Mouse (Mus musculus) frontal cortex, postnatal 25 days (tissue): ENCODE data around the gene Zbtb48.
A peak's percentile ranks its signal among the peaks of the same experiment; 100 is the strongest.
"Not testable (repeated sequence)": the region's sequence is repeated elsewhere in the genome, so short reads cannot be mapped to it uniquely, and the experiment has no call there.

Experiments
- DNase-seq, 2 experiments: peaks; one replicate each; pipeline ENCODE4 v3.0.0; 2022; ENCODE audit warnings: low spot score in 2 of 2

The Zbtb48 gene

GRCm38 (mm10) chr4:152027524-152027923 lies at the start of gene Zbtb48:
Gene Zbtb48 (minus strand): TSS chr4:152027671.
- peak; percentile 93 to 94 for DNase-seq

GRCm38 (mm10) chr4:152077191-152077590 lies 49.7 kb upstream of the Zbtb48 start:
- no peak for DNase-seq

- DNase-seq = no peak
These were observed 47.1 kb upstream of the Zbtb48 start for GRCm38 (mm10) chr4:152074548-152074947.

GRCm38 (mm10) chr4:152073715-152074114 lies 46.2 kb upstream of the Zbtb48 start:
- DNase-seq = no peak

GRCm38 (mm10) chr4:152072655-152073054 lies 45.2 kb upstream of the Zbtb48 start:
- DNase-seq = no peak

GRCm38 (mm10) chr4:152072121-152072601 lies 44.7 kb upstream of the Zbtb48 start, which contains the start of gene Plekhg5:
Gene Plekhg5 (plus strand): TSS chr4:152072498.
- DNase-seq = no peak

- DNase-seq = no peak
These were observed 43.3 kb upstream of the Zbtb48 start for GRCm38 (mm10) chr4:152070494-152071396.

- no peak for DNase-seq
These were observed 41.8 kb upstream of the Zbtb48 start for GRCm38 (mm10) chr4:152069245-152069644.

- no peak for DNase-seq
These were observed 40.8 kb upstream of the Zbtb48 start for GRCm38 (mm10) chr4:152068166-152068724.

GRCm38 (mm10) chr4:152067280-152067679 lies 39.8 kb upstream of the Zbtb48 start:
- no peak for DNase-seq

- no peak for DNase-seq
These were observed 35.1 kb upstream of the Zbtb48 start for GRCm38 (mm10) chr4:152062390-152063110.

- no peak for DNase-seq
These were observed 17.1 kb upstream of the Zbtb48 start for GRCm38 (mm10) chr4:152044609-152045008.

- DNase-seq = no peak
These were observed 15.7 kb upstream of the Zbtb48 start for GRCm38 (mm10) chr4:152043171-152043570.

GRCm38 (mm10) chr4:152041924-152042641 lies 14.6 kb upstream of the Zbtb48 start:
- no peak for DNase-seq

GRCm38 (mm10) chr4:152039831-152040310 lies 12.4 kb upstream of the Zbtb48 start:
- no peak for DNase-seq

GRCm38 (mm10) chr4:152038985-152039830 lies 11.7 kb upstream of the Zbtb48 start, which contains the start of gene Nol9:
Gene Nol9 (plus strand): TSS chr4:152039321.
- DNase-seq = peak; percentile 83 to 91

- no peak for DNase-seq
These were observed 10.9 kb upstream of the Zbtb48 start, which contains the start of gene Tas1r1 for GRCm38 (mm10) chr4:152038225-152038984. Gene Tas1r1 (minus strand): TSS chr4:152038568.

GRCm38 (mm10) chr4:152036464-152036863 lies 9.0 kb upstream of the Zbtb48 start:
- DNase-seq = not testable (repeated sequence)

GRCm38 (mm10) chr4:152032922-152033321 lies 5.5 kb upstream of the Zbtb48 start:
- no peak for DNase-seq
